Mouse (Mus musculus) liver, postnatal 0 days (tissue): Measurements from ENCODE around the gene Ifnk. TPM values are rescaled to one million over a fixed set of nuclear protein-coding genes. Genes with fewer than 3 reads are reported as not detected.

Experiments used
- ATAC-seq: fragments of 200-750 bp; cut with Nextera tagmentation; 2 replicates; pipeline ENCODE4 v1.8.0; 2017; ENCODE audit warnings: mild to moderate bottlenecking, moderate library complexity
- DNase-seq: peaks from one replicate; pipeline ENCODE4 v3.0.0-alpha.2; 2016
- H3K27ac ChIP-seq: fragments of 300-500 bp; sonication (generic); 2 replicates; pipeline ENCODE4 v1.5.1; 2014; ENCODE audit warnings: antibody characterized with exemption, moderate library complexity, mild to moderate bottlenecking, low read depth
- H3K27me3 ChIP-seq: fragments of 300-500 bp; sonication (generic); 2 replicates; pipeline ENCODE4 v1.6.1; 2014; ENCODE audit warnings: low read length, control low read depth, mixed read lengths; ENCODE audit not compliant: insufficient read depth
- H3K36me3 ChIP-seq: fragments of 300-500 bp; sonication (generic); replicated peaks from 2 replicates; pipeline ENCODE4 v1.6.1; 2014; ENCODE audit warnings: mild to moderate bottlenecking, control low read depth, low read length, moderate library complexity, mixed read lengths; ENCODE audit not compliant: insufficient read depth
- H3K4me1 ChIP-seq: fragments of 300-500 bp; sonication (generic); 2 replicates; pipeline ENCODE4 v1.6.1; 2014; ENCODE audit warnings: antibody characterized with exemption, mild to moderate bottlenecking, control low read depth; ENCODE audit not compliant: insufficient read depth
- H3K4me2 ChIP-seq: fragments of 300-500 bp; sonication (generic); 2 replicates; pipeline ENCODE4 v1.6.1; 2014; ENCODE audit warnings: low read depth, mild to moderate bottlenecking, low read length, moderate library complexity, mixed read lengths
- H3K4me3 ChIP-seq: fragments of 300-500 bp; sonication (generic); 2 replicates; pipeline ENCODE4 v1.5.1; 2014; ENCODE audit warnings: low read depth, low read length
- H3K9ac ChIP-seq: fragments of 300-500 bp; sonication (generic); replicated peaks from 2 replicates; pipeline ENCODE4 v1.6.1; 2014; ENCODE audit warnings: mild to moderate bottlenecking, moderate library complexity
- H3K9me3 ChIP-seq: fragments of 300-500 bp; sonication (generic); 2 replicates; pipeline ENCODE4 v1.6.1; 2016; ENCODE audit warnings: mild to moderate bottlenecking, control low read depth, low read length, mixed read lengths
- CTCF ChIP-seq: sonication (generic); IDR thresholded peaks from 2 replicates; pipeline ENCODE4 v1.5.1; 2016; ENCODE audit warnings: antibody characterized with exemption, low read depth
- EP300 ChIP-seq: IDR thresholded peaks from 2 replicates; pipeline ENCODE4 v1.6.1; 2016; ENCODE audit warnings: antibody characterized with exemption, low read depth, mild to moderate bottlenecking
- WGBS: fragments of 180-500 bp; shearing (Covaris S2); extraction: QIAGEN DNeasy Blood & Tissue Kit; methylation state at CpG from one replicate; pipeline ENCODE4 v1.1.7; 2014; ENCODE audit not compliant: insufficient replicate concordance; 5-methylcytosine and 5-hydroxymethylcytosine counted together
- polyA plus RNA-seq: library from polyadenylated mRNA; unstranded; fragments of >200 nt; fragmentation: Nextera tagmentation; extraction: Ambion mirVana; gene quantifications from 2 replicates; pipeline ENCODE4 v1.2.1, GENCODE M21; 2015

Gene Ifnk
- polyA plus RNA-seq, 1 experiment from 2014 or later: 0.27 TPM

DNA sequence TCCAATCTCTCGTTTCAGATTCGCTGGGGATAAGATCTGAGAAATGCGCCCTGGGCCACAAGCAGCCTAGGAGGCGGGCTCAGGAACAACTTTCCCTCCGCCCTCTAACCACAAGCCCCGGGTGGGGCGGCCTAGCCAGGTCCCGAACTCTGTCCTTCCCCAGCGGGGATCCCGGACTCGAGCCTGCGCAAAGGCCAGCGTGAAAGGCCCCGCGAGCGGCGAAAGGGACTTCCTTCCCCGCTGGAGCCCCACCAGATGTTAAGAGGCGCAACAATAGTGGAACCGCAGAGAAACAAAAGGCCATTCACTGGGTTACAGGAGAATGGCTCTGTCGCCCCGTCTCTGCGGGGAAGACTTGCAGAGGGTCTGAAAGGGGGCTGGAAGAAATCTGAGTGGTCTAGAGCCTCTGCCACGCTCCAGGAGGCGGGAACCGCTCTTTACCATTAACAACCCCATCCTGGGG is 4.3 kb downstream of the Ifnk start:
- no peak for TF ChIP-seq EP300
- TF ChIP-seq CTCF: no peak
- Histone ChIP-seq H3K27ac (peak overlapping the region; percentile 94), H3K9me3 (no peaks in the 10 kb centered on the region), H3K36me3 (no peaks in the 10 kb centered on the region), H3K4me3 (peak overlapping the region; percentile 71), H3K4me1 (peaks cover 18% of the 10 kb centered on the region), H3K4me2 (peak overlapping the region; percentile 77), H3K9ac (peak overlapping the region; percentile 75), H3K27me3 (no peaks in the 10 kb centered on the region)
- peak; percentile 62 for ATAC-seq
- WGBS: under 1% methylated on average over 26 of the region's 26 CpGs
- peak; percentile 69 for DNase-seq

DNA sequence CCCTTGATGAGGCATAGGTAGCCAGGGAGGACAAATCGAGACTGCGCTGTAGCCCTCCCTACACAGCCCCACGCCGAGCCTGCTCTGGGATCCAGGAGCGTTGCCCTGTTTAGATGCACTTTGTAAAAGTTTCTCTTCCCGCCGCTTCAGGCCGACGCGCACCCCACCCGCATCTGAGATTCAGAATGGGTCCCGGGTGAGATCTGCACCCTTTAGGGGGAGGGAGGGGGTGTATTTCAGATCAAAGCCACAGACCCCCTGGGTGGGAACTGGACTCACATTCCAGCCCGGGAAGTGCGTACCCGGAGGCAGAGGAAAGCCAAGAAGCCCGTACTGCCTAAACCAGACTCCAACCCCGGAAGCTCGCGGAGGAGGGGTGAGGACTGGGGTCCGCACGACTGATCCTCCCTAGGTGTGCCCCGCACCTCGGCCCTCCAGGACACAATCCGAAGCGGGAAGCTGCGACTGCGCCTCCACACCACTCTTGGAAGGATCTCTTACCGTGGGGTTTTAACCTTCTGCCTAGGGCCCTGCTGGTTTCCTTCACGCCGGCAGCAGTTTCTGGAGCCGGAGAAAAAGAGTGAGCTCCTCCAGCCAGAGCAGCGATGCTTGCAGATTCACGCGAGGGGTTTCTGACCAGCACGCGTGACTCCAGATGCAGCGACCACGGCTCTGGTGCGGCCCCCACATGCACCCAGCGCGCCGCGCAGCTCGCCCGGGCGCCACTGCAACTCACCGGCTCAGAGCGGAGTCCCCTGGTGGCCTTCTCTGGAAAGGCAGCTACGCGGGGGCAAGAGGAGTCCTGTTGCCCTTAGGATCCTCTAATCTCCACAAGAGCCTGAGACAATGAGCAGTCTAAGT is 5.1 kb downstream of the Ifnk start, which contains the start of gene Mob3b:
Gene Mob3b, minus strand, starts transcription at position 734 of the 861 bp plus-strand sequence.
- Histone ChIP-seq H3K9ac (peak within 1 kb of the TSS; percentile 75), H3K9me3 (no peaks in the 10 kb centered on the region), H3K4me3 (peak within 1 kb of the TSS; percentile 71), H3K4me2 (peak within 1 kb of the TSS; percentile 77), H3K27ac (peak within 1 kb of the TSS; percentile 94), H3K4me1 (peaks cover 18% of the 10 kb centered on the region), H3K36me3 (no peaks in the 10 kb centered on the region), H3K27me3 (no peaks in the 10 kb centered on the region)
- peak; percentile 89 for DNase-seq
- ATAC-seq: peak; percentile 61
- 2% methylated on average over 50 of the region's 50 CpGs for WGBS
- peak; percentile 90 for TF ChIP-seq CTCF
- TF ChIP-seq EP300: no peak

DNA sequence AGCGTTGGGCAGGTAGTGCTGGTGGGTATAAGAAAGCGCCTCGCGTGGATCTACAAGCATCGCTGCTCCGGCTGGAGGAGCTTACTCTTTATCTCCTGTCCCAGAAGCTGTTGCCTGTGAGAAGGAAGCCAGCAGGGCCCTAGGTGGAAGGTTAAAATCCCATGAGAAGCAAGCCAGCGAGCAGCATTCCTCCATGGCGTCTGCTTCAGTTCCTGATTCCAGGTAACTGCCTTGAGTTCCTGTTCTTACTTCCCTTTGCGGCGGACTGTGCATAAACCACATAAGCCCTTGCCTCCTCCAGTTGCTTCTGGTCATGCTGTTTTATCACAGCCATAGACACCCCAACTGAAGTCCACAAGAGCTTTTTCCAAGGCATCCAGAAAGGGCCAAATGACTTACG is 6.0 kb downstream of the Ifnk start:
- Histone ChIP-seq H3K9me3 (no peaks in the 10 kb centered on the region), H3K4me1 (peaks cover 18% of the 10 kb centered on the region), H3K4me2 (peak overlapping the region; percentile 77), H3K9ac (peak overlapping the region; percentile 75; the same call in 1 of the 2 replicates), H3K27ac (0 out of 2 replicates have a peak overlapping the region, but pooled peaks have one; percentile 34), H3K4me3 (peak overlapping the region; percentile 71), H3K27me3 (no peaks in the 10 kb centered on the region), H3K36me3 (no peaks in the 10 kb centered on the region)
- WGBS: 44% methylated on average over 11 of the region's 11 CpGs
- no peak for ATAC-seq
- no peak for DNase-seq
- TF ChIP-seq EP300 (no peak), CTCF (no peak)

DNA sequence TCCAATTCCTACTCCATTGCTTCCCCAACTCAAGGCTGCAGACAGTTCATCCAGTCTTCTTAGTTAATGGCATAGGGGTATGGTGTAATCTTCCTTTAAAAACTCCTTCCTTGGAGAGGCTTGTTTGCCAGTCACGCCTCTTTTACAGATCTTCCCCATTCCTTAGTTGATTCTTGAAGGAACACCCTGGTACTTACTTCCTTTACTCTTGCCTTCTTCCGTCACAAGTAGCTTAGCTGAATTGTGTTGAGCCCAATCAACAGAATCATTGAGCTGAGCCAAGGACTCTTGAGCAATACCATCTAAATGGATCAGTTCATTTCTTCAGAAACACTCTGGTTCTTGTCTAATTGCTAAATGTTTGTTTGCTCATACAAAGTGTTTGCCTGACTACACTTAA is 13.4 kb downstream of the Ifnk start:
- H3K27me3 ChIP-seq: no peaks in the 10 kb centered on the region
- no peak for TF ChIP-seq CTCF
- WGBS: 68% methylated on average over 2 of the region's 2 CpGs
- no peak overlapping the region for H3K4me3 ChIP-seq
- 0 out of 2 replicates have a peak, but pooled peaks cover 2% of the 10 kb centered on the region for H3K4me1 ChIP-seq
- H3K36me3 ChIP-seq: no peaks in the 10 kb centered on the region
- DNase-seq: no peak
- ATAC-seq: no peak; the same call in 1 of the 2 replicates
- peak overlapping the region; percentile 75; the same call in 1 of the 2 replicates for H3K27ac ChIP-seq
- no peak overlapping the region for H3K4me2 ChIP-seq
- H3K9me3 ChIP-seq: no peaks in the 10 kb centered on the region
- H3K9ac ChIP-seq: no peak overlapping the region

DNA sequence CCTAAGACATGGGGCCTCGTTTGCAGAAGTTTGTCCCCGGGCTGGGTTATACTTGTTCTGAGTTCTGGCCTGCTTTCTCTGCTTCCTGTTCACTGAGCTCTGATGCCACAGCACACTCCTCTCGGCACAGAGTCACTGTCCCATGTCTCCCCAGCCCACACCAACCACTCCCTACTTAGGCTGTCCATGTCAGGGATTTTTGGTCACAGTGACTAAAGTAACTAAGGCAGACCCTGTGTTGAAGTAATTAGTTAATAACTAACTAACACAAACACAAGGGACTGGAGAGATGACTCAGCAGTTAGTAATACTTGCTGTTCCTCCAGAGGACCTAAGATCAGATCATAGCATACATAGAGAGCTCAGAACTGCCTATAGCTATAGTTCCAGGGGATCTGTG is 14.1 kb downstream of the Ifnk start:
- peak overlapping the region; percentile 27; the same call in 1 of the 2 replicates for H3K9ac ChIP-seq
- H3K4me1 ChIP-seq: 0 out of 2 replicates have a peak, but pooled peaks cover 2% of the 10 kb centered on the region
- H3K27ac ChIP-seq: peak overlapping the region; percentile 75
- 21% methylated on average over 3 of the region's 3 CpGs for WGBS
- H3K27me3 ChIP-seq: no peaks in the 10 kb centered on the region
- DNase-seq (no peak), ATAC-seq (peak; percentile 84)
- no peaks in the 10 kb centered on the region for H3K36me3 ChIP-seq
- no peak overlapping the region for H3K4me3 ChIP-seq
- H3K9me3 ChIP-seq: no peaks in the 10 kb centered on the region
- H3K4me2 ChIP-seq: no peak overlapping the region
- TF ChIP-seq CTCF (no peak), EP300 (no peak)

DNA sequence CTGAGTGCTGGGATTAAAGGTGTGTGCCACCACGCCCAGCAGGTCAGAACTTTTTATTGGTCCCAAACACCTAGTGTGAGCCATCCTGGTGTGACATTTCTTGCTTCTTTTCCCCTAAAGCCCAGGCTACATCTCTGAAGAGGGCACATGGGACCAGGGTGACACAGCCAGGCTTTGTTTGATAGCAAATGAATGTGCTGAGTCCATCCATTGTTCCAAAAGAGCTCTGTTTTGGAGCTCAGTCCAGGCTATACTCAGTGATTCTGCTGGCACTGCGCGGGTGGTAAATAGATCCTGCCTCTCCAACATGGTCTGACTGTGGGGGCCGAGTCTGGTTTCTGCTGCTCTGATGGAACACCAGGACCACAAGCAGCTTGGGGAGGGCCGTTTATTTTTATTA is 16.0 kb downstream of the Ifnk start:
- H3K4me3 ChIP-seq: no peak overlapping the region
- ATAC-seq (no peak), DNase-seq (no peak)
- no peaks in the 10 kb centered on the region for H3K36me3 ChIP-seq
- no peak for TF ChIP-seq CTCF
- H3K27me3 ChIP-seq: no peaks in the 10 kb centered on the region
- H3K9ac ChIP-seq: no peak overlapping the region
- H3K4me1 ChIP-seq: 0 out of 2 replicates have a peak, but pooled peaks cover 2% of the 10 kb centered on the region
- no peaks in the 10 kb centered on the region for H3K9me3 ChIP-seq
- H3K4me2 ChIP-seq: no peak overlapping the region
- no peak overlapping the region for H3K27ac ChIP-seq
- WGBS: 65% methylated on average over 5 of the region's 5 CpGs
